Mouse (Mus musculus): ENCODE measurements around the gene Nrbf2. TPM values are rescaled to one million over a fixed set of nuclear protein-coding genes. Genes with fewer than 3 reads are reported as not detected.
A peak's percentile ranks its signal among the peaks of the same experiment; 100 is the strongest.

The Nrbf2 gene
- total RNA-seq, 4 experiments from 2014 or later: 14.2 to 17.4 (median 15.9) TPM

- no peak for DNase-seq (ENCODE audit: low spot score in 2 of 2)
These were observed 10.2 kb upstream of the Nrbf2 start for GRCm38 (mm10) chr10:67295331-67295730.

- no peak for DNase-seq (ENCODE audit: low spot score in 2 of 2)
These were observed 6.0 kb upstream of the Nrbf2 start for GRCm38 (mm10) chr10:67291087-67291486.

- no peak for DNase-seq (ENCODE audit: low spot score in 2 of 2)
These were observed 5.5 kb upstream of the Nrbf2 start for GRCm38 (mm10) chr10:67290622-67291021.

GRCm38 (mm10) chr10:67287877-67288276 lies 2.8 kb upstream of the Nrbf2 start:
- peak in 1 of 2 experiments; percentile 75 for DNase-seq (ENCODE audit: low spot score in 2 of 2)

- no peak for DNase-seq (ENCODE audit: low spot score in 2 of 2)
These were observed 337 bp downstream of the Nrbf2 start for GRCm38 (mm10) chr10:67284761-67285175.

GRCm38 (mm10) chr10:67284311-67284710 lies 794 bp downstream of the Nrbf2 start:
- no peak for DNase-seq (ENCODE audit: low spot score in 2 of 2)

- DNase-seq (ENCODE audit: low spot score in 2 of 2): no peak
These were observed 1.6 kb downstream of the Nrbf2 start for GRCm38 (mm10) chr10:67283516-67283915.

GRCm38 (mm10) chr10:67282531-67282930 lies 2.6 kb downstream of the Nrbf2 start:
- no peak for DNase-seq (ENCODE audit: low spot score in 2 of 2)

GRCm38 (mm10) chr10:67281852-67282251 lies 3.3 kb downstream of the Nrbf2 start:
- no peak for DNase-seq (ENCODE audit: low spot score in 2 of 2)

- DNase-seq (ENCODE audit: low spot score in 2 of 2): no peak
These were observed 9.2 kb downstream of the Nrbf2 start for GRCm38 (mm10) chr10:67275916-67276315.

- DNase-seq (ENCODE audit: low spot score in 2 of 2): no peak
These were observed 20.3 kb downstream of the Nrbf2 start for GRCm38 (mm10) chr10:67264852-67265251.

GRCm38 (mm10) chr10:67253115-67253514 lies 32.0 kb downstream of the Nrbf2 start:
- no peak for DNase-seq (ENCODE audit: low spot score in 2 of 2)

- no peak for DNase-seq (ENCODE audit: low spot score in 2 of 2)
These were observed 32.8 kb downstream of the Nrbf2 start for GRCm38 (mm10) chr10:67252353-67252752.

- no peak for DNase-seq (ENCODE audit: low spot score in 2 of 2)
These were observed 34.3 kb downstream of the Nrbf2 start for GRCm38 (mm10) chr10:67250846-67251245.

- no peak for DNase-seq (ENCODE audit: low spot score in 2 of 2)
These were observed 35.6 kb downstream of the Nrbf2 start for GRCm38 (mm10) chr10:67249486-67249885.

- no peak for DNase-seq (ENCODE audit: low spot score in 2 of 2)
These were observed 38.0 kb downstream of the Nrbf2 start for GRCm38 (mm10) chr10:67247145-67247544.

GRCm38 (mm10) chr10:67230439-67230838 lies 54.7 kb downstream of the Nrbf2 start:
- no peak for DNase-seq (ENCODE audit: low spot score in 2 of 2)

- no peak for DNase-seq (ENCODE audit: low spot score in 2 of 2)
These were observed 58.6 kb downstream of the Nrbf2 start for GRCm38 (mm10) chr10:67226543-67226942.

GRCm38 (mm10) chr10:67226109-67226508 lies 59.0 kb downstream of the Nrbf2 start:
- DNase-seq (ENCODE audit: low spot score in 2 of 2): peak in 1 of 2 experiments; percentile 51

- DNase-seq (ENCODE audit: low spot score in 2 of 2): no peak
These were observed 59.6 kb downstream of the Nrbf2 start for GRCm38 (mm10) chr10:67225528-67225927.

GRCm38 (mm10) chr10:67223942-67224341 lies 61.2 kb downstream of the Nrbf2 start:
- DNase-seq (ENCODE audit: low spot score in 2 of 2): no peak

GRCm38 (mm10) chr10:67221284-67221683 lies 63.8 kb downstream of the Nrbf2 start:
- DNase-seq (ENCODE audit: low spot score in 2 of 2): no peak

- DNase-seq (ENCODE audit: low spot score in 2 of 2): no peak
These were observed 64.9 kb downstream of the Nrbf2 start for GRCm38 (mm10) chr10:67220251-67220650.

Data from left cerebral cortex, adult 8-10 months (tissue).